Mouse (Mus musculus): ENCODE measurements at regions not wholly inside any gene's neighbourhood (a gene's known extent, or its start where the extent isn't known, plus 50 kb on each side); places are given as distances from the start of the nearest gene placed in this dataset.
A peak's percentile ranks its signal among the peaks of the same experiment; 100 is the strongest.

GRCm38 (mm10) chr6:31217060-31217541 is 181.4 kb upstream of the Mkln1 start:
- no peak for DNase-seq (ENCODE audit: low spot score in 2 of 2)

- no peak for DNase-seq (ENCODE audit: low spot score in 2 of 2)
Measured at GRCm38 (mm10) chr6:31217641-31218138, 180.8 kb upstream of the Mkln1 start.

DNA sequence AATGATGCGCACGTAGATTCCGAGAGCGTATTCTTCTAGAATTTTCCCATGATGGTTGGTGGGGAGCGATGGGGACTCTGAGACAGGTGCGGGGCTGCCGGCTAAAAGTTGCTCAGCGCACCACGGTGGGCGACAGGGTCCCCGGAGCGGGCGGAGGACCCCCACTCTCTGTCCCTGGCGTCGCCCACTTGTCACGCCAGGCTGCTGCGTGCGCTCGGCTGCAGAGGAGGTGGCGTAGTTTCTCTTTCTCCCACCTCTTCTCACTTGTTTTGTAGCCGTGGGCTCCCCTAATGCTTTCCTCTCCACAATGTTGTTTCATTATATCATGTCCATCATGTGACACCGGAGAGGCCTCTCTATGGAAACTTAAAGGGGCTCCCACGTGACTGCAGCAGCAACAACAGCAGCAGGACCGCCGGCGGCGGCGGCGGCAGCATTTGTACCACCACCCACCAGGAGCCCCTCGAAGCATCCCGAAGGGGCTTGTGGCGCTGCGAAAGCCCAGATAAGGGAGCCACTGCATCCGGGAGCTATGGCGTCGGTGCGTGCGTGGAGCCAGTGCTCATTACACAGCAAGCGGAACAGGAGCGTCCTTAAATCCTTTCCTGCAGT is 180.3 kb upstream of the Mkln1 start:
- DNase-seq (ENCODE audit: low spot score in 2 of 2): peak; percentile 74 to 81

DNA sequence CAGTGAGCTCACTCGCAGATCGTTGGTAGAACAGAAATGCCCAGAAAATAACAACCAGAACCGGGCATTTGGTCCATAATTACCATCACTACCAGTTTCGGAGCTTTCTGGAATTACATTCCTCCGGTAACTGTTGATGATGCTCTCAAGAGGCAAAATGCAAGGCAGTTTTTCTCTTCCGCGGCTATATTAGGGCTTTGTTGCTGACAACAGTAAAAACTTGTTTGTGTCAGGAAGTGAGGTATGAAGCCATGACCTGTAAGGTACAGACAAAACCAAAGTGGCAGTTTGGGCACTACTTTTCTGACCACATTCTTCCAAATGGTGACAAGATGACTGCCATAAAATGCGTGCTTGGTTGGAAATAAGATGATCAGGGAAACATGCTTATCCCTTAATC is 179.7 kb upstream of the Mkln1 start:
- DNase-seq (ENCODE audit: low spot score in 2 of 2): no peak

- no peak for DNase-seq (ENCODE audit: low spot score in 2 of 2)
Measured at GRCm38 (mm10) chr6:31219736-31220135, 178.8 kb upstream of the Mkln1 start.

DNA sequence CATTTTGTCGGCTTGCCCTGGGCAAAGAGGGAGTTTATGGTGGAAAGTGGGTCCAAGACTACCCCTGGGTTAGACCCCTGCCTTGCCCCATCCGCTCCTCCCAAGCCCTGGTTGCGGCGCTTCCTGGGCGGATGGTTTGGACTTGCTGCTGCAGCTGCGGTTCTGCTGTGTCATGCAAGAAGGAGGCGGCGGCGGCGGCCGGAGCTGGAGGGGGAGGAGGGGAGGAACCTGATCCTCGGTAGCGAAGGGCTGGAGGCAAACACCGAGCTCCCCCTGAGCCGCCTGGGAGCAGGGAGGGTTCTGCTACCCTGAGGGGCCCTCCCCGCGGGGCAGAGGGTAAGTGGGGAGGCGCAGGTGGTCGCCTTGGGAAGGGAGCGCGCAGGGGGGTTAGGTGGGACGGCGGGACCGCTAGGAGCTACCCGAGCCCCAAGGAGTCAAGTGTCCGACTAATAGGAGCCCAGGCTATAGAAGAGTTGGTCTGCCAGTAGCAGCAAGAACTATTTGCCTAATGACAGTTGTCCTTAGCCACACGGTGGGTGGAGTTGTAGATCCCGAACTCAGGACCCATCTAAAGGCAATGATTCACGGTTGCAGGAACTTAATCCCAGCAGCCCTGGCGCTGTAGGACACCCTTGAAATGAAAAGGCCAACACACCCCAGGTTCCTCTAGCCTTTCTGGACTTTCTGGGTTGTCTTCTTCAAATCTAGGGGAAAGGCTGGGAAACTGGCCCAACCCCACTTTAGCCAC is 178.2 kb upstream of the Mkln1 start:
- peak; percentile 78 to 83 for DNase-seq (ENCODE audit: low spot score in 2 of 2)

DNA sequence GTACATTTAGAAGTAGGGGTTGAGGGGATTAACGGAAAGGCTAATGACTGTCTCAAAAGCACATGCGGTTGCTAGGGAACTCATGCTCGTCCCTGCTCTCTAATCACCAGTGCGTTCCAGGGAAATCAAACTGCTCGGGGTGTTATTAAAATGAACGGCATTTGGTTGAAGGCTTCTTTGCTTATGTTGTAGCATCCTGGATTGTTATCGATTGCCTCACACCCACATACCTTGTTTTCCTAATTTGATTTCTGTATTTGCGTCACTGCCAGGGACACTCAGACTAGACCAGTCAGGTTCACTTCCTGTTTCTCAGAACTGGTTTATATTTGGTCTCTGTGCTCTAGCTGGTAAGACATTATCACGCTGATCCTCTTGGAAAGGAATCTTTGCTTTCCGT is 177.0 kb upstream of the Mkln1 start:
- no peak for DNase-seq (ENCODE audit: low spot score in 2 of 2)

DNA sequence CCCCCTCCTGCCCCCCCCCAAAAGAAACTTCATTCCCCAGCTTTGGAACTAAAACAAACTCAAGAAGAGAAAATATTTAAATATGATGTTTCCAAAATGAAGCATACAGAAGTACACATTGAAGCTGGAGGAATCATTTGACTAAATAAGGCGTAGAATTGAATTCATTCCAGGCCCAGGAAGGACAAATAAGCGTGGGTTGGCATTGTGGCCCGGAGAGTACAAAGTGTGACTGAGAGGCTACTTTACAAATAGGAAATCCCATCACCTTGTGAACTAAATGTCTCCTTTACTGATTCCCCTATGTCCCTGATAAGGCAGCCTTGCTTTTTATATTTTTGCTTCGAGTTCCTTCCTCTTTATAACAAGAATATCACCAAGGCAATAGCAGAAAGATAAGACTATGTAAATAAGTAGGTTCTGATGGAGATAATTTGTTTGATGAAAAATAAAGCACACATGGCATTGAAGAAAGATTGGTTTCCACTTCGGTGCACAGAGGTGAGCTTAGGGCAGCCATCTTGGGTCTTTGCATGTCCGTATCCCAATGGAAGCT is 176.4 kb upstream of the Mkln1 start:
- no peak for DNase-seq (ENCODE audit: low spot score in 2 of 2)

GRCm38 (mm10) chr6:31227406-31227805 is 171.1 kb upstream of the Mkln1 start:
- no peak for DNase-seq (ENCODE audit: low spot score in 2 of 2)

DNA sequence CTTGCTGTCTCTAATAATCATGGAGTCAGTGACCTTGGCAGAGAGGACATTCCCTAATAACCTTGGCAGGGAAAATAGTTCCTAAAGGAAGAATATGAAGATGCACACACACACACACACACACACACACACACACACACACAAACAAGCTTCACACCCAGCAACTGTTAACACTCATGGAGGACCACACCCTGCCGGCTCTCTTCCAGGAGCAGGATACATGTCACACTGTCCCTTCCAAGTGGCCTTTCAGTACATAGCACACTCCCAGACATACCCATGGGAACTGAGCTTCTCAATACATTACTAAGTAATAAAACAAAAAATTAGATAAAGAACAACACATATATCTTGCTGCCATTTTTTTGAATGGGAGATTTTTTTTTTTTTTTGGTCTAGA is 170.5 kb upstream of the Mkln1 start:
- DNase-seq (ENCODE audit: low spot score in 2 of 2): no peak

GRCm38 (mm10) chr6:31231821-31232220 is 166.7 kb upstream of the Mkln1 start:
- DNase-seq (ENCODE audit: low spot score in 2 of 2): no peak

DNA sequence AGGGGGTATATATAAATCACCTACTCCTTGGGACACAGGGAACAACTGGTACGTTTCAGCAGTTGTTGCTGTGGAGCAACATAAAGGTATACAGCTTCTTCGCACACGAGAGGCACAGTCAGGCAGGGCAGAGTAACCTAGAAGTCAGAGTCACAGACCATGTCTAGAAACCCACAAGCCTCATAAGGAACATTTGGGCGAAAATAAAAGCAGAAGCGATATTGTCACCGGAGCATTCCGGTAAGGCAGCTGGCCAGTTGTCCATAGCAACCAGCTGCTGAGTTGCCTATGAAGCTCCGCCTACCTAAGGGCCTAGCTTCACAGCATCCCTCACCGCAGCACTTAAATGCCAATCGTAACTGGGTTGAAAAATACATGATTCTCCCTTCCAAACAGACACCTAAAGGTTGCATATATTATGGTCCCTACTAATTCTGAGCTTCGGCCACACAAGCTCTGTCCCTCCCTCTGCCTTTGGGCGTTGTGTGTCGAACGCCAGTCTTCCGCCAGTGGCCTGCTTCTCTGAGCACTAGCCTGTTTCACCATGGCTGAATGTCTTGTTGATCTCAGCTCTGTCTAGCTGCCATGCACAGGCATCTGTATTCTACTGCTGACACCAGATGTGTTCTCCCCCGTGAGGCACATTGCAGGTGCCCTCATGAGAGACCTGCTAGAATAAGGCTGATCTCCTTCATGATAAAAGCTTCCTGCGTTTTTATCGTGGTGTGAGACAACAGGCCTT is 165.1 kb upstream of the Mkln1 start:
- DNase-seq (ENCODE audit: low spot score in 2 of 2): no peak

DNA sequence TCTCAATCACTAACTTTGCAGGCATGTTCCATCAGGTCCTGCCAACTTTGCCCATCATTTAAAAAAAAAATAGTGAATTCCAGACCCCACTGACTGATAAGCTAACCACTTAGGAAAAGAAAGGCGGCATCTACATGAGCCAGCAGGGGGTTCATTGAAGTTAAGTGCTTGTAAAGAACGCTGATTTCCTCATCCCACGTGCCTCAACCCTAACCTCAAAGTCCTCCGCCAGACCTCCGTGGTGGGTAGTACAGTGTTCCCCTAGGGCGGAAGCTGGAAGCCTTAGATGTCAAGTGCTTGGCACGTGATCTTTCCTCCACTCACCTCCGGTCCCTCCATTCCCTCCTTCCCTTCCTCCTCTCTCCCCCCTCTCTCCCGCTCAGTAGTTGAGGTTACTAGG is 158.5 kb upstream of the Mkln1 start:
- DNase-seq (ENCODE audit: low spot score in 2 of 2): no peak

DNA sequence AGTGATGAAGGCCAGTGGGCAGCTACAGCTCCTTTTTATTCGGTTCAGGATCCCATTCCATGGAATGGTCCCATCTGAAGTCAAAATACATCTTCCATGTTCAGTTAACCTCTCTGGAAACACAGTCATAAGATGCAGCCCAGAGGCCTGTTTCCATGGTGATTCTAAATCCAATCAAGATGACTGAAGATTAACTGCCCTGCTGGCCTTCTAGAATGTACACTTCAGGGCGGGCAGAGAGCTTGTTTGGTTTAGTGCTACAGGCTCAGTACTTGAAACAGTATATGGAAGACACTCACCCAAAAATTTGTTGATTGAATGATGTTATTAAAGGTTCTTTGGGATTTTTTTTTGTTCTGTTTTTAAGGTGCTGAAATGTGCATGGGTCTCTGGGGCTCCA is 148.0 kb upstream of the Mkln1 start:
- no peak for DNase-seq (ENCODE audit: low spot score in 2 of 2)

- no peak for DNase-seq (ENCODE audit: low spot score in 2 of 2)
Measured at GRCm38 (mm10) chr6:31253251-31253935, 145.1 kb upstream of the Mkln1 start.

DNA sequence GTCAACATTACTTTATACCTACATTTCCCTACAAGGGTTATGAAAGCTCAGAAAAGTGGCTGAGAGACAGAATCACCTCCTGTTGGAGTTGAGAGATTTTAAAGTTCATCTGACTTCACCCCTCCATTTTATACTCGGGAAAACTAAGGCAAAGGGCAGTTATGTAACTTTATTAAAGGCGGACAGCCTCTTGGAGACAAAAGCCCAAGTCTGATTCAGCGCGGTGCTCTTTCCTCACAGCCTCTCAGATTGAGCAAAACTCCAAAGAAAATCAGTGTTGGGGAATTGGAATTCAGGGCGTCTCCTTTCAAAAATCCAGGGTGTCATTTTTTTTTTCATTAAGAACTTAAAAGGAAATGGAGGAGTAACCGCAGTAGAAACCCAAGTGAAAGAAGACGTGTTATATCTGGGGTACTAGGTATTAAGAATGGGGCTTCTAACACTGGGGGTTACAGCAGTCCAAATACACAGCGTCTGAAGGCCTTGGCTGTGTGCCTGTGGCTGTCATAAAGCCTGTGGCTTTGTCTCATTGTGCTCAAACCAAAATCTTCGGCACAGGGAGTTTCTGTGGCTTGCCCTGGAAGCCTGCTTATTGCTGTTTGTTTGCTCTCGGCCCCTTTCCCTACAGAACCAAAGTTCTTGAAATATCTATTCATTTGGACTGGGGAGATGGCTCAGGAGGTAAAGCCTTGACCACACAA is 137.7 kb upstream of the Mkln1 start:
- no peak for DNase-seq (ENCODE audit: low spot score in 2 of 2)

- no peak for DNase-seq (ENCODE audit: low spot score in 2 of 2)
Measured at GRCm38 (mm10) chr6:31261797-31262540, 136.6 kb upstream of the Mkln1 start.

- DNase-seq (ENCODE audit: low spot score in 2 of 2): no peak
Measured at GRCm38 (mm10) chr6:31262651-31263050, 135.9 kb upstream of the Mkln1 start.

- DNase-seq (ENCODE audit: low spot score in 2 of 2): no peak
Measured at GRCm38 (mm10) chr6:31263821-31264220, 134.7 kb upstream of the Mkln1 start.

DNA sequence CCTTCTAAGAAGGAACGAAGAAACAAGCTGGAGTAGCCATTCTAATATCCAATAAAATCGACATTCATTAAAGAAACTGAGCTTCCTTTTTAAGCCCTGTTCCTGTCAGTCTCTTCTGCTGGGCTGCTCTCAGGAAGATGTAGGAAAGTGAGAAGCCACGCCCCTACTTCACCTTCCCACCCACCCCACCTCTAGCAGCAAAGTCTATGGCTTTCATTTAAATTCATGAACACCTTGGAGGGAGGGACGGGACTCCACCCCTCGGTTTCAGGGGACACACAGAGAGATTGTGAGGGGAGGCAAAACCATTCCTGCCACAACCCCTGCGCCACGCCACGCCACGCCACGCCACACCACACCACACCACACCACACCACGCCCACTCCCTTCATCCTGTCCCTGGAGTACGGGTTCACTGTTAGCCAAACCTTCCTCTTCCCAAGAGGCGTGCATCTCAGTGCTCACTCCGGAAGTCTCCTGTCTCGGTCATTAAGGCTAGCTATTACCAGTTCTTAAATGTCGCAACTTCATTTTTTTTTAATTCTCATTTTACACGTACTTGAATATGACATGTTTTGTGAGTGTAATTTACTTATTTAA is 132.0 kb upstream of the Mkln1 start:
- no peak for DNase-seq (ENCODE audit: low spot score in 2 of 2)

Data from frontal cortex, postnatal 36 days (tissue).